Mouse (Mus musculus) forebrain, postnatal 0 days (tissue): ENCODE results near the gene Antxr1. TPM values are rescaled to one million over a fixed set of nuclear protein-coding genes. Genes with fewer than 3 reads are reported as not detected.
"Not testable (repeated sequence)": the region's sequence is repeated elsewhere in the genome, so short reads cannot be mapped to it uniquely, and the experiment has no call there.

ENCODE experiments used
- ATAC-seq: fragments of 200-750 bp; cut with Nextera tagmentation; 2 replicates; pipeline ENCODE4 v1.8.0; 2017; ENCODE audit warnings: mild to moderate bottlenecking, moderate library complexity
- DNase-seq: peaks from one replicate; pipeline ENCODE4 v3.0.0-alpha.2; 2015
- H3K27ac ChIP-seq: fragments of 300-500 bp; sonication (generic); 2 replicates; pipeline ENCODE4 v1.5.1; 2014; ENCODE audit warnings: low read depth, mild to moderate bottlenecking, antibody characterized with exemption, low read length, moderate library complexity, mixed read lengths
- H3K27me3 ChIP-seq: fragments of 300-500 bp; sonication (generic); 2 replicates; pipeline ENCODE4 v1.6.1; 2014; ENCODE audit warnings: mild to moderate bottlenecking, low read length, mixed read lengths; ENCODE audit not compliant: insufficient read depth
- H3K36me3 ChIP-seq: fragments of 300-500 bp; sonication (generic); 2 replicates; pipeline ENCODE4 v1.6.1; 2014; ENCODE audit warnings: mild to moderate bottlenecking, moderate library complexity; ENCODE audit not compliant: insufficient read depth
- H3K4me1 ChIP-seq: fragments of 300-500 bp; sonication (generic); 2 replicates; pipeline ENCODE4 v1.6.1; 2014; ENCODE audit warnings: antibody characterized with exemption; ENCODE audit not compliant: insufficient read depth
- H3K4me2 ChIP-seq: fragments of 300-500 bp; sonication (generic); 2 replicates; pipeline ENCODE4 v1.6.1; 2014; ENCODE audit warnings: low read depth, mild to moderate bottlenecking, moderate library complexity
- H3K4me3 ChIP-seq: fragments of 300-500 bp; sonication (generic); 2 replicates; pipeline ENCODE4 v1.5.1; 2014; ENCODE audit warnings: low read depth, low read length, mixed read lengths
- H3K9ac ChIP-seq: fragments of 300-500 bp; sonication (generic); 2 replicates; pipeline ENCODE4 v1.6.1; 2014; ENCODE audit warnings: mild to moderate bottlenecking
- H3K9me3 ChIP-seq: fragments of 300-500 bp; sonication (generic); 2 replicates; pipeline ENCODE4 v1.6.1; 2016; ENCODE audit warnings: low read length
- CTCF ChIP-seq: sonication (generic); IDR thresholded peaks from 2 replicates; pipeline ENCODE4 v1.5.1; 2016; ENCODE audit warnings: antibody characterized with exemption, control low read depth, low read depth
- WGBS: fragments of 180-500 bp; shearing (Covaris S2); extraction: QIAGEN DNeasy Blood & Tissue Kit; methylation state at CpG from one replicate; pipeline ENCODE4 v1.1.7; 2014; 5-methylcytosine and 5-hydroxymethylcytosine counted together
- polyA plus RNA-seq: library from polyadenylated mRNA; unstranded; fragments of >200 nt; fragmentation: Nextera tagmentation; extraction: Ambion mirVana; gene quantifications from 2 replicates; pipeline ENCODE4 v1.2.1, GENCODE M21; 2015
- total RNA-seq: library from RNA; depleted of rRNA; stranded (reverse); fragments of >200 nt; gene quantifications from 2 replicates; pipeline ENCODE4 v1.2.3, GENCODE M21; 2014; rRNA removed

The Antxr1 gene
- total and polyA plus RNA-seq, 2 experiments from 2014 or later = 1.8 to 13.2 TPM

- no peak for DNase-seq
- Histone ChIP-seq H3K27ac (0 out of 2 replicates have a peak overlapping the region, but pooled peaks have one; percentile 59), H3K9ac (no peak overlapping the region), H3K4me2 (no peak overlapping the region), H3K4me3 (no peak overlapping the region), H3K27me3 (no peaks in the 10 kb centered on the region), H3K9me3 (no peaks in the 10 kb centered on the region), H3K36me3 (no peaks in the 10 kb centered on the region), H3K4me1 (peaks cover 9% of the 10 kb centered on the region)
- TF ChIP-seq CTCF = no peak
- 26% methylated on average over 3 of the region's 3 CpGs for whole genome bisulfite sequencing
- peak; percentile 10; the same call in 1 of the 2 replicates for ATAC-seq
Observed at GRCm38 (mm10) chr6:87099261-87099660, 236.4 kb downstream of the Antxr1 start.

DNA sequence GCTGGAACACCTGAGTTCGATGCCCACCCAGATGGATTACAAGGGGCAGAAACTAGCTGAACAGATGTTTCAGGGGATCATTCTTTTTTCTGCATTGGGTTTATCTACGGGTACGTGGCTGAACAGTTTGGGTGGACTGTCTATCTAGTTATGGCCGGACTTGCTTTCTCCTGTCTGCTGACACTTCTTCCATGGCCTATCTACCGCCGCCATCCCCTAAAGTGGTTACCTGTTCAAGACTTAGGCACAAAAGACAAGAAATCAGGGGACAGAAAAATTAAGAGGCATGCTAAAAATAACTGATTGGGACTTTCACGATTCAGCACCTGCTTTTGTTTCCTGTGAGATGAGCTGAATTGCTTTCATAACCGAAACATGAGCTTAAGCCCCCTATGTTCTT, 242.0 kb downstream of the Antxr1 start:
- H3K9me3 ChIP-seq, H3K27me3 ChIP-seq, H3K9ac ChIP-seq, DNase-seq, ATAC-seq, H3K4me3 ChIP-seq, H3K4me1 ChIP-seq, H3K4me2 ChIP-seq, H3K27ac ChIP-seq: not testable (repeated sequence)
- H3K36me3 ChIP-seq = peaks cover 20% of the 10 kb centered on the region
- WGBS = 92% methylated on average over 8 of the region's 8 CpGs

DNA sequence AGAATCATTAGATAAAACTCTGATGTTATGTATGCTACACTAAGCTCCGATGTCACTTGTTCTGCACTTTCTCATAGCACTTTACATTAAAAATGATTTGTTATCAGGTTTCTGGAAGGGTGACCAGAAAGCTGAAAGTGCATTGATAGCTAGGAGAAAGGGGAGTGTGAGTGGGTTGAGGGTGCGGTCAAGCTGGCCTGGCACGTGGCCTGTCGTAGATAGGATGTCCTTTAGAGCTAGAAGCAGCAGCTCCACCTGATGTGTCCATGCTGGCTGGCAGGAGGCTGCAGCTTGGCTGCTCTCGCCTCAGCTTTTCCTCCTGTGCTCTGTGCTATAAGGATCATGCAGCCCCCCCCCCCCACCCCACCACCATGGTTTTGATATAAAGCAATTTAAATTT, 243.1 kb downstream of the Antxr1 start:
- Histone ChIP-seq H3K9ac (no peak overlapping the region), H3K9me3 (no peaks in the 10 kb centered on the region), H3K4me1 (no peaks in the 10 kb centered on the region), H3K4me2 (no peak overlapping the region), H3K4me3 (no peak overlapping the region), H3K36me3 (peaks cover 28% of the 10 kb centered on the region), H3K27me3 (no peaks in the 10 kb centered on the region), H3K27ac (no peak overlapping the region)
- 90% methylated on average over 5 of the region's 5 CpGs for WGBS
- ATAC-seq (no peak), DNase-seq (no peak)
- TF ChIP-seq CTCF = no peak

DNA sequence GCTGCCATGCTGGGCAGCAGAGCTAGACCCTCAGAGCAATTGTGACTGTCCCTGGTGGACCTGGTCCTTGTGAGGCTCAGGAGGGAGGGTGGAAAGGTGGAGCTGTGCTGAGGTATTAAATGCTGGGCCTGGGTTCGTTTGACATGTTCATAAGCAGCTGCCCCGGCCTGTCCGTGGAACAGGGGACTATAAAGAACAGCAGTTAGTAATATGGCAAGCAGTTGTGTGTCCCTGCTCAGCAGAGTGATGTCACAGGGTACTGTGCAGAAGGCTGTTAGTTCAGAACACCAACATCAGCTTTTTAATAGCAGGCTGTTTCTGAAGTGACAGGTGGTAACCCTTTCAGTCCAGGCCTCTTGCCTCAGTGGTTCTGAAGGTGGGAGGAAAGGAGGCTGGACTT, 244.7 kb downstream of the Antxr1 start:
- DNase-seq = no peak
- no peak for TF ChIP-seq CTCF
- no peaks in the 10 kb centered on the region for H3K4me1 ChIP-seq
- 92% methylated on average over 3 of the region's 3 CpGs for WGBS
- ATAC-seq = no peak
- no peak overlapping the region for H3K9ac ChIP-seq
- no peak overlapping the region for H3K27ac ChIP-seq
- peaks cover 42% of the 10 kb centered on the region for H3K36me3 ChIP-seq
- no peaks in the 10 kb centered on the region for H3K9me3 ChIP-seq
- no peak overlapping the region for H3K4me2 ChIP-seq
- H3K27me3 ChIP-seq = no peaks in the 10 kb centered on the region
- H3K4me3 ChIP-seq = no peak overlapping the region

DNA sequence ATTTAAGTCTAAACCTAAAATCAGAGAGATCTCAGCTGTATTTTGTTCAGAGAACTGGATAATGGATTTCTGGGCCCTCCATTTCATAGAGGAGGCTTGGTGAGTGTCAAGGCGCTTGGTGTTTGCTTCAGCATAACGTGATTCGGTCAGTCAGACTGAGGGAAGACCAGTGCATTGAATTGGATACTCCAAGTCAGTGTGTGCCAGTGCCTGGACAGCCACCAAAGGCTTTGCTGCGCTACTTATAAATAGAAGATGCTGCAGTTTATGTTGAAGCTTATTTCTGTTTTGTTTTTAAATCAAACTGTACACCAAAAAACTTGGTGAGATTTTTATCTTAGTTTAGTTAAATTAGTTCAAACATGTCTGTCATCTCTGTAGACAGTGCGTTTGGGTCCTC, 247.3 kb downstream of the Antxr1 start:
- no peak overlapping the region for H3K4me3 ChIP-seq
- no peaks in the 10 kb centered on the region for H3K4me1 ChIP-seq
- TF ChIP-seq CTCF = no peak
- DNase-seq (no peak), ATAC-seq (no peak)
- H3K36me3 ChIP-seq = peaks cover 66% of the 10 kb centered on the region
- WGBS = 89% methylated on average over 5 of the region's 5 CpGs
- H3K4me2 ChIP-seq = no peak overlapping the region
- no peaks in the 10 kb centered on the region for H3K27me3 ChIP-seq
- no peaks in the 10 kb centered on the region for H3K9me3 ChIP-seq
- no peak overlapping the region for H3K27ac ChIP-seq
- H3K9ac ChIP-seq = no peak overlapping the region

DNA sequence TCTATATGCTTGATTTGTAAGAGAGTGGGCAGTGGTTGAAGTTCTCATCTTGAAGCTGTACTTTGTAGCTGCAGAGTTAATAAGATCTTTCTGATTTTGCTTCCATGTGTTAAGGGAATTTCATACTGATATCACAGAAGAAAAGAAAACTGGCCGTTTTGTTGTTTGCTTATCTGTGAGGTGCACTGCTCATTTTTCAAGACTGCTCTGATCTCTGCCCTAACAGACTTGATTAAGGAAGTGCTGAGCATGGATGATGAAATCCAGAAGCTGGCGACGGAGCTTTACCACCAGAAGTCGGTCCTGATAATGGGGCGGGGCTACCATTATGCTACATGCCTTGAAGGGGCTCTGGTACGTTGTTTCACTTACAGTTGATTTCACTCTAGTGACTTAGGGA, 250.6 kb downstream of the Antxr1 start:
- 91% methylated on average over 6 of the region's 6 CpGs for WGBS
- Histone ChIP-seq H3K27me3 (no peaks in the 10 kb centered on the region), H3K4me3 (no peak overlapping the region), H3K36me3 (peaks cover 84% of the 10 kb centered on the region), H3K27ac (no peak overlapping the region), H3K9ac (no peak overlapping the region), H3K4me2 (no peak overlapping the region), H3K4me1 (no peaks in the 10 kb centered on the region), H3K9me3 (no peaks in the 10 kb centered on the region)
- TF ChIP-seq CTCF = no peak
- no peak for ATAC-seq
- no peak for DNase-seq

Other genes starting within 250 kb of the Antxr1 start
- not detected in 2 replicates for gene D6Ertd527e, start 231.1 kb downstream of the Antxr1 start, total RNA-seq
- gene D6Ertd527e, start 231.1 kb downstream of the Antxr1 start, polyA plus RNA-seq = 0.07 and 0.10 TPM in 2 replicates
- not detected in 2 replicates for gene Gkn1, start 15.1 kb upstream of the Antxr1 start, total RNA-seq
- gene Gkn1, start 15.1 kb upstream of the Antxr1 start, polyA plus RNA-seq = not detected in 2 replicates
- not detected in 2 replicates for gene Gkn2, start 37.5 kb upstream of the Antxr1 start, total RNA-seq
- not detected in 2 replicates for gene Gkn2, start 37.5 kb upstream of the Antxr1 start, polyA plus RNA-seq
- not detected in 2 replicates for gene Gkn3, start 53.1 kb upstream of the Antxr1 start, total RNA-seq
- 0.86 and 1.0 TPM in 2 replicates for gene Gkn3, start 53.1 kb upstream of the Antxr1 start, polyA plus RNA-seq
- 0.08 TPM in 1 of 2 replicates, not detected in the other for gene Bmp10, start 93.2 kb upstream of the Antxr1 start, total RNA-seq
- gene Bmp10, start 93.2 kb upstream of the Antxr1 start, polyA plus RNA-seq = not detected in 2 replicates
- gene Arhgap25, start 197.4 kb upstream of the Antxr1 start, total RNA-seq = 2.7 and 3.3 TPM in 2 replicates
- 1.6 and 2.2 TPM in 2 replicates for gene Arhgap25, start 197.4 kb upstream of the Antxr1 start, polyA plus RNA-seq